Mouse (Mus musculus) brain, adult 2 months (tissue): ENCODE results near the gene Cd209b.
A peak's percentile ranks its signal among the peaks of the same experiment; 100 is the strongest.

ENCODE experiments used
- DNase-seq: peaks from one replicate; pipeline ENCODE4 v3.0.0; 2011; ENCODE audit warnings: low read depth, low spot score

Gene Cd209b

DNA sequence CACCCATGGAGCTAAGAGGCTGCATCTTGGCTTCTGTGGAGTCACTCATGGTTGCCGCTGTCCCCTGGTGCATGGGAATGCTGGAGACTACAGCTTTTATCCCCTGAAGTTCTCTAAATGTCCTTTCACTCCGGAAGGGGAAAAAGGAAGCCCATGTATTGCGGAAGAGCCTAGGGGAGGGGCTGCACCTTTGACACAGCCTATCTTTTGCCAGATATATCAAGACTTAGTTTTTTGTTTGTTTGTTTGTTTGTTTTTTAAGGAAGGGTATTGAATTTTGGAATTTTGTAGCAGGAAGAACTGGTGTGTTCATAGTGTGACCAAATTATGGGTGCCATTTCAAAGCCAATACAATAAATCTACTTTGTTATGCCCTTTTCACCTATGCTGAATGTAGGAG, at the start of gene Cd209b:
Gene Cd209b (minus strand): TSS at position 101 of the 400 bp plus-strand sequence.
- DNase-seq, result no peak

DNA sequence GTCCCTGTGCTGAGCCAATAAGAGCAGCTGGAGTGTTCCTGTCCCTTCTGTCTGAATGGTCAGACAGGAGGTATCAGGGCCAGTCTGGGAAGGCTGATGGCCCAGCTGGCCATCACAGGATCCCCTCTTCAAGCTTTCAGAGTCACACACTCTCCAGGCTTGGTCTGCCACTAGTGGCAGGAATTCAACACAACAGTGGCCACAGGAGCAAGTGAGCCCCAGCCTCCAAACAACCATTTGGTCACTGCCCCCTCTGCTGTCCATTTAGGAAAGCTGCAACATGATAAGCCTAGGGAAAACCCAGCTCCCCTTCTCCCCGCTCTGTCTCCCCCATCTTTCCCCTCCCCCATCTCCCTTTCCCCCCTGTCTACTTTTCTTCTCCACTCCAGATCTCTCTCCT, 29.4 kb upstream of the Cd209b start:
- DNase-seq, result peak; percentile 18

DNA sequence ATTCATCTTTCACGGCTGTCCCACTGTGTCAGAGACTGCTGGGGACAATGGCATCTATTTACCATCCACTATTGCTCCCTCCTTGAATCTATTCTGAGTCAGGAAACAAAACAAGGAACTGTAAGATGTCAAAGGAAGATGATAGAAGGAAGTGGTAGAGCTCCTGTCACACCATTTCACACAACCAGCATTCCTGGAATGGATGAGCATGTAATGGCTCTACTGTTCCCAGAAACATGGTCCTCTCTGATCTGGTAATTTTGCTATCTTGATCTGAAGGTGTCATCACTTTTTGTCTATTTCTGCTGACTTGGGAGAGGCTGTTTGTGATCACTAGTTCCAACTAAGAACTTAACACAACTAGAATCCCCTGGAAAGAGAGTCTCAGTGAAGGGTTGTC, 28.0 kb upstream of the Cd209b start, which contains the start of gene Cd209c:
Gene Cd209c (minus strand): TSS at position 101 of the 400 bp plus-strand sequence.
- DNase-seq, result no peak

DNA sequence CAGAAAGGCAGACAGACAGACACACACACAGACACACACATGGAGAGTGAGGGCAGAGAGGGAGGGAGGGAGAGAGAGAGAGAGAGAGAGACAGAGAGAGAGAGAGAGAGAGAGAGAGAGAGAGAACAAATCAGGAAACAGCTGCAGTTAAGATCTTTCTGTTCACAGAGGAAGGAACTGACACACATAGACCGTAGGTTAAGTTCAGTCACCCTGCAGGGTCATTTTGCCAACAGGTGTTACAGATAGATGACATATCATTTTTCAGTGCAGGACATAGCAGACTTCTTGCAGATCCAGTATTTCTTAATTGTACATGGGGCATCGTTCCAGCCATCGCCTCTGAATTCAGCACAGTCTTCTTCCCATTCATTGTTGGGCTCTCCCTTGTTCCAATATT, 13.4 kb upstream of the Cd209b start:
- no peak for DNase-seq

DNA sequence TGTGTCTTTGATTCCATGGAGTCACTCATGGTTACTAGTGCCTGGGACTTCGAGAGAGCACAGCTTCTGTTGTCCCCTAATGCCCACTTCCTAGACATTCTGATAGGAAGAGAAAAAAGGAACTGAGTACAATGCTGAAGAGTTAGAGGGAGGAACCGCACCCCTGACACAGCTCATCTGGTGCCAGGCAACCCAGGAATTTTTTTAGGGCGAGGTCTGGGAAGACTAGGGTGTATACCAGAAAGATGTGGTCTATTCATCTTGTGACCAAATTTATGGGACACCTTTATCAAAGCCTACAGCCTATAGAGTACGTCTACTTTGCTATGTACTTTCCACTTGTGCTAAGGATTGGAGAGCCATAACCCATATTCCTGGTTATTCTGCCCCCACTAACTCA, 48.2 kb downstream of the Cd209b start, which contains the start of gene Cd209d:
Gene Cd209d (minus strand): TSS at position 101 of the 400 bp plus-strand sequence.
- no peak for DNase-seq

DNA sequence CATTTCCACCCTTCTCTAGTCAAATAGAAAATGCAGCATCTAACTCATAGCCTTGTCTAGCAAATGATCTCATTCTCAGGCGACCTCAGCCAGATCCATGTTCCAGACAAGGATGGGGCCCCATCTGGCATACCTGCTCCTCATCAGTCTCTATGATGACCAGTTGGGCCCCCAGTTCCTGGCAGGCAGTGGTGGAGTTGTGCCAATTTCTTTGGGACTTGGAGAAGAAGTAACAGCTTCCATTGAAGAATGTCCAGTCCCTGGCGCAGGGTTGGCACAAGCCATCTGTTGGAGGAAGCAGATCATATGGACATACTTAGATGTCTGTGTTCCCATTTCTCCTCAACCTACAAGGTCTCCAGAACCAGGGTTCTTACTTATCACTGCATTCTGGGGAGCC, 50.5 kb downstream of the Cd209b start:
- DNase-seq, result peak; percentile 2
